Mouse (Mus musculus): ENCODE data around the gene Tlr6.

- TF ChIP-seq CTCF (IDR thresholded peaks at IDR 0.05; ENCODE audit: borderline replicate concordance, insufficient read depth, low read depth, low read length): no peak
- TF ChIP-seq POLR2A (IDR thresholded peaks at IDR 0.05; ENCODE audit: borderline replicate concordance, insufficient read depth, low read length): no peak
These were observed 15.2 kb upstream of the Tlr6 start for GRCm38 (mm10) chr5:64975121-64975520.

Data from cerebellum, adult 2 months (tissue).